Mouse (Mus musculus): ENCODE results near the gene Ear2.
"Not testable (repeated sequence)": the region's sequence is repeated elsewhere in the genome, so short reads cannot be mapped to it uniquely, and the experiment has no call there.

The Ear2 gene

DNA sequence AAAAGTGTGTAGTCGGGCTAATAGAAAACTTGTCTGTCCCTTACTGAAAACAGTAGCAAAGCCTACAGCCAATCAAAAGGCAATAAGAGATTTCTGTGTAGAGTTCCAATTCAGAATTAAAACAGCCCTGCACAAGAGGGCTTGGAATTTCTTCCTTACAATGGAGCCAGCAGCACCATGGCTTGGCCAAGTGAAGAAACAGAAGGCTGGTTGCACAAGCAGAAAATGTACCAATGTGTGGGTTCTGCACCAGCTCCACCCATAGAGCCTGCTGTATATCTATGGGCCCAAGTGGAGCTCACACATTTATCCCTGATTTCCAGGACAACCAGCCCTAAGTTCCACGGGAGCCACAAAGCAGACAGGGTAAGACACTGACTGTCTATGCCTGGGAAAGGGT, at the start of gene Ear2:
Gene Ear2 (plus strand): TSS at position 301 of the 400 bp plus-strand sequence.
- DNase-seq (ENCODE audit: low spot score in 2 of 2) = not testable (repeated sequence)

DNA sequence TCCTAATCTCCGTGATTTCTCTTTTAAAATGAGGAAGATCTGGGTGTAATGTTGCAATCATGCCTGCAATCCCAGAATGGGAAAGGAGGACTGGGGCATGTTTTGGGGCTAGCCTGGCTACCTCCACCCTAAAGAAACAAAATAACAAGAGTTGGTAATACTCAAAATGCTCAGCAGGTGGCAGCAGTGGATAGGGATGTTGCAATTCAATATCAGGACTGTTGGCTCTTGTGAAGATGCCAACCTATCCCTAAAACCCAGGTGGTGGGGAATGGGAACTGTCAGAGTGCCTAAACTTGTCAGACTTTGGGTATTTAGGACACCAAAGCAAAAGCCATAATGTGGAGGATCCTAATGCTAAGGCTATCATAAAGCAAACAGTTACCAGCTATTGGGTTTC, 34.6 kb upstream of the Ear2 start:
- not testable (repeated sequence) for DNase-seq (ENCODE audit: low spot score in 2 of 2)

DNA sequence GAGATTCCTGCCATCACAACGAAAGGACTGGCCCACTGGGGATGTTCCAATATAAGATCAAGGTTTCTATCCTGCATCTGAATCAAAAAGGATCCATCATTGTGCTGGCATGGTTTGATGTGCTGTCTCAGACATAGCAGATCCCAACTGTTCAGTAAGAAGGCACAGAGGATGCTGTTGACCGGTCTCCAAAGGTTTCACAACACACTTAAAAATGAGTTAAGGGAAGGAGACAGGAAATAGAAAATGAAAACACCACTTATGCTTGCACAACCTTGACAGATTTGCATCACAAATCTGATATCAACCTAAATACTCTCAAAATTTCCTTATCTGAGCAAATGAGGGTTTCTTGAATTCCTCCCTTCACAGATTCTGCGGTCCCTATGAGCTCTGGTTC, 31.9 kb upstream of the Ear2 start:
- not testable (repeated sequence) for DNase-seq (ENCODE audit: low spot score in 2 of 2)

DNA sequence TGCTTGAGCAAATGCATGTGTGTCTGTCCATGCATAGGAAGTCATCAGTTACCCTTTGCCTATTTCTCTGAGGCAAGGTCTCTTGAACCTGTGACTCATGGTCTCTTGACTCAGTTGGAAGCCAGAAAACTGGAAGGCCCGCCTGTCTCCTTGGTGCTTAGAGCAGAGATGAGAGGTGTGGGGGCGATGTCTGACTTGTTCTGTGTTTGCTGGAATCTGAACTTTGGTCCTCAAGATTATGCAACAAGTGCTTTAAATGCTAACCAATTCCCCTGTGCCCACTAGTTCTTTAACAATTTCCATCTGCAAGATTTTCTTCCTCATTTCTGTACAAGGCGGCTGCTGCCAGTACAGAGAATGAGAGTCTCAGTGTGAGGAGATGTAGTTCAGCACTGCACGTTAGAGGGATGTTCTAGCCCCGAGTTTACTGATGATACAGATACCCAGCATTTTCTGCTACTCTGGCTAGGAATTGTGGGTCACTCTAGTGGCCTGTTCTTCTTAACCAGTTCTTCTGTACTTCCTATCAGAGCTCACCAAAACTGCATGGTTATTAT, 24.6 kb upstream of the Ear2 start:
- DNase-seq (ENCODE audit: low spot score in 2 of 2) = not testable (repeated sequence)

DNA sequence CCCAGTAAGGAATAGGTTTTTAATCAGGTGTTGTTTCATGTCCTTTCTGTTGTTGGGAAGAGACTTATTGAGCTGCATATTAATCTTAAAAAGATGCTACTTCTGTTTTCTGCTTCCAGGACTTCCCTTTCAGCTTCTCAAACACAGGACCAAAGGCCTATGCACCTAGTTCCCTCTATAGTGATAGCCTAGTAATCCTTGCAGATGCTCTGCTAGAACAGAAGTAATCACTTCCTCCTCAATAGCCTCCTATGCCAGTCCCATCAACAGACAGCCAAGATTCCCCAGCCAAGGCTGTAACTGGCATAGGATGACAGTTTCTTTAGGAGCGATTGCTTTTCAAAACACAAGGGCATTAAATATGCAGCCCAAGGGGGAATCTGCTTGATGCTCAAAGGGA, 15.9 kb upstream of the Ear2 start:
- not testable (repeated sequence) for DNase-seq (ENCODE audit: low spot score in 2 of 2)

DNA sequence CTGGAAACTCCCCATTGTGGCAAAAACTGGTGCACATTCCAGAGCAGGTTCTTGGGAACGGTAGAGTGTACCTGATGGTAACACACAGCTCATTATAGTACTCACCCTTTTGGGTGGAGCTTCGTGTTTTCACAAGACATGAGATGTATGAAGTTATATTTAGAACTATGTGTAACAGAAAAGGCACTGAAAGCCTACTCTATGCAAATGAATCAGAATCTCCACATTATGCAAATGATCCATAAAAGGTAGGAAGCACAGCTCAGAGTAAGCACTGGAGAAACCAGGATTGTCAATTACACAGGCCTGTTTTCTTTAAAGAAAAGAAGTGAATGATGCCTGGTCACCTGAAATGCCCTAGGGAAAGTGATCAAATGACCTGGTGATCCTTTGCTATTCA, 14.9 kb upstream of the Ear2 start:
- not testable (repeated sequence) for DNase-seq (ENCODE audit: low spot score in 2 of 2)

DNA sequence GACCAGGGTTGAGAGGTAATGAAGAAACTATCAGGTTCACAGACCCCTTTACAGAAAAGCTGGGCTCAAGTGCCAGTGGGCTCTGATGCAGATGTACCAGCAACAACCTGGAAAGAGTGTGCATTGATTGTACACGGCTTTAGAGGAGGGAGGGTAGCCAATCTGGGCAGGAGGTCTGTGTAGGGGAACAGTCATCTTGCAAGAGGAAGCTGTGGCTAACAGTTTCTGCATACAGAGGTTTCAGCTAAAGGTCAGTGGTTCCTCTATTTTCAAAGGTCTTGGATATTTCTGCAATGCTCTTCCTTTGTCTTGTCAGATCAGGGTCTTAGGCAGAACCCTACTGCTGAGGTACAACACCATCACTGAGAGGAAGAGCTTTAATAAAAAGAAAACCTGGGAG, 10.9 kb upstream of the Ear2 start:
- not testable (repeated sequence) for DNase-seq (ENCODE audit: low spot score in 2 of 2)

DNA sequence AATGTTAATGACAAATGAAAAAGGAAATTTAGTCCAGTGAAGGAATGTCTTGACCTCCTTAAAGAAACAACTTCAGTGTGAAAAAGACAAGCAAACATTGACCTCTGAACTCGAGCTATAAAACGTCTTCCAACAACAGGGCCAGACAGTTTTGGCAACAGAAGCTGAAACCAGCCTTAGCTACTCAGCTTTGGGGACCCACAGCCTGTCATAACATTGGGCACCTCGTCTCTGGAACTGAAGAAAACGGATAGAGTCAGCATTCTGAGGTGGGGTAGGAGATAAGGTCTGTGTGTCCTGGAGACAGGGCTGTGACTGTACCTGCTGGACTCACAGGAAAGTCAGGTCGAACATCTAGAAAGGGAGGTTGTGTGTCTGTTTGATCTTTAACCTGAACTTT, 8.0 kb upstream of the Ear2 start:
- DNase-seq (ENCODE audit: low spot score in 2 of 2) = not testable (repeated sequence)

DNA sequence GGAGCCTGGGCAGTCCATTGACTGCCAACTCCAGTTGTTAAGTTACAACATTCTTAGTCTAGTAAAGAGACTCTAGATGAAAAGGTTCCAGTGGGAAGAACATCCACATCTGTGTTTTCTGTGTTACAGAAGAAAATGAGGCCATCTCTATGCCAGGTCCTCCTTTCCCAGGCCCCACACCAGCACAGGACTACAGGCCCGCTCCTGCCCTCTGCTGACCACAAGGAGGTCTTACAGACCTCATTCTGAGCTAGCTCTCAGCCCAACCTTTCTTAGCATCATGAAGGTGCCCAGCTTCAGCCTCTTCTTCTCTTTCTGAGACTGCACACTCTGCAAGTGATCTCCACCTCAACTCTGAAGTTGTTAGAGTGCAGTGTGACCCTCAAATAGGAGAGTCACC, 2.4 kb upstream of the Ear2 start:
- DNase-seq (ENCODE audit: low spot score in 2 of 2) = not testable (repeated sequence)

DNA sequence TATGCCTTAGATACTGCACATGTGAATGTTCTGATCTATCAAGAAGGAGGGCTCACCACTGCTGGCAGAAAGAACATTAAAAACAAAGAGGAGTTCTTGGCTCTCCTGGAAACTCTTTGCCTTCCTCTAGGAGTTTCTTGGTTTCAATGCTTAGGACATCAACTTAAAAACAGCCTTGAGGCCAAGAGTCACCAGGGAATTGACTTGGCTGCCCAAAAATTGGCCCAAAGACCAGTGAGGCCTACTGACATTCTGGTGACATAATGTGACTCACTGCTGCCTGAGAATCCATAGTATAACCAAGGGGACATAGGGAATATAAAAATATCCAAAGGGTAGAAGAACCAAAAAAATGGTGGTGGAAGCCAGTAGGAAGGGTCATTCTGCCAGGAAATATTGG, 8.5 kb downstream of the Ear2 start:
- DNase-seq (ENCODE audit: low spot score in 2 of 2) = no peak

DNA sequence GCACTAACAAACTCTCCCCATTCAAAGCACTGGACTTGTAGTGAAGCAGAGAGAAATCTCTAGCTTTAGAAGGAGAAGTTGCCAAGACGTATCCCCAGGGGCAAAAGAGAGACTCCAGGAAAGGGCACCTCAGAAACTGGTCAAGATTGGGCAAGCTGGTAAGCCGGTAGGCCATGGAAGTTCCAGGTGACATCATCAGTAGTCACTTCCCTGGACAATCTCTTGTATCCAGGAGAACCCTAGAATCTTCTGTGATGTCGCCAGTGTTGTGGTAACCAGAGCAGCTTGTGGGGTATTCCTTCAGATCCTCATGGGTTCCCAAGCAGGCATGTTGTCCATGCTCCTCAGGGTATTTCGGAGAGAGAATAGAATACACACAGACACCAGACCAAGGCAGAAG, 21.1 kb downstream of the Ear2 start, which contains the start of gene Gm3327:
Gene Gm3327 (plus strand): TSS at position 301 of the 400 bp plus-strand sequence.
- not testable (repeated sequence) for DNase-seq (ENCODE audit: low spot score in 2 of 2)

Measured in spleen, postnatal 4 days (tissue).